Mouse (Mus musculus): ENCODE results near the gene Nav2. TPM values are rescaled to one million over a fixed set of nuclear protein-coding genes. Genes with fewer than 3 reads are reported as not detected.

Gene Nav2
- total RNA-seq, 2 experiments from 2014 or later = 94.6 to 122 TPM

GRCm38 (mm10) chr7:49520504-49520903 is 612.0 kb downstream of the Nav2 start:
- no peak for DNase-seq (ENCODE audit: low spot score in 2 of 2)
- intact Hi-C loops (cut with DNase I) = no loop called here

- intact Hi-C loops (cut with DNase I) = no loop called here
- no peak for DNase-seq (ENCODE audit: low spot score in 2 of 2)
Observed at GRCm38 (mm10) chr7:49521349-49521748, 612.8 kb downstream of the Nav2 start.

- no peak for DNase-seq (ENCODE audit: low spot score in 2 of 2)
- intact Hi-C loops (cut with DNase I) = no loop called here
Observed at GRCm38 (mm10) chr7:49521976-49522375, 613.5 kb downstream of the Nav2 start.

GRCm38 (mm10) chr7:49522411-49523114 is 614.0 kb downstream of the Nav2 start:
- DNase-seq (ENCODE audit: low spot score in 2 of 2) = no peak
- intact Hi-C loops (cut with DNase I) = no loop called here

- DNase-seq (ENCODE audit: low spot score in 2 of 2) = no peak
- intact Hi-C loops (cut with DNase I) = no loop called here
Observed at GRCm38 (mm10) chr7:49523115-49523445, 614.6 kb downstream of the Nav2 start.

GRCm38 (mm10) chr7:49523729-49524128 is 615.2 kb downstream of the Nav2 start:
- no peak for DNase-seq (ENCODE audit: low spot score in 2 of 2)
- intact Hi-C loops (cut with DNase I) = no loop called here

- intact Hi-C loops (cut with DNase I) = no loop called here
- DNase-seq (ENCODE audit: low spot score in 2 of 2) = no peak
Observed at GRCm38 (mm10) chr7:49525348-49526100, 617.0 kb downstream of the Nav2 start.

- intact Hi-C loops (cut with DNase I) = no loop called here
Observed at GRCm38 (mm10) chr7:49526101-49526499, 617.6 kb downstream of the Nav2 start.

GRCm38 (mm10) chr7:49527495-49527894 is 619.0 kb downstream of the Nav2 start:
- intact Hi-C loops (cut with DNase I) = no loop called here
- no peak for DNase-seq (ENCODE audit: low spot score in 2 of 2)

More at GRCm38 (mm10) chr7:49526101-49526499, 617.6 kb downstream of the Nav2 start:
- DNase-seq (ENCODE audit: low spot score in 2 of 2) = no peak

GRCm38 (mm10) chr7:49527925-49528324 is 619.4 kb downstream of the Nav2 start:
- no peak for DNase-seq (ENCODE audit: low spot score in 2 of 2)
- intact Hi-C loops (cut with DNase I) = no loop called here

GRCm38 (mm10) chr7:49529498-49529897 is 621.0 kb downstream of the Nav2 start:
- DNase-seq (ENCODE audit: low spot score in 2 of 2) = peak in 1 of 2 experiments; percentile 58
- intact Hi-C loops (cut with DNase I) = no loop called here

- DNase-seq (ENCODE audit: low spot score in 2 of 2) = no peak
- intact Hi-C loops (cut with DNase I) = no loop called here
Observed at GRCm38 (mm10) chr7:49533571-49533970, 625.1 kb downstream of the Nav2 start.

GRCm38 (mm10) chr7:49534208-49534607 is 625.7 kb downstream of the Nav2 start:
- DNase-seq (ENCODE audit: low spot score in 2 of 2) = no peak
- intact Hi-C loops (cut with DNase I) = no loop called here

- intact Hi-C loops (cut with DNase I) = no loop called here
- DNase-seq (ENCODE audit: low spot score in 2 of 2) = no peak
Observed at GRCm38 (mm10) chr7:49538360-49538759, 629.8 kb downstream of the Nav2 start.

- DNase-seq (ENCODE audit: low spot score in 2 of 2) = no peak
- intact Hi-C loops (cut with DNase I) = no loop called here
Observed at GRCm38 (mm10) chr7:49540181-49540580, 631.7 kb downstream of the Nav2 start.

GRCm38 (mm10) chr7:49542135-49542534 is 633.6 kb downstream of the Nav2 start:
- intact Hi-C loops (cut with DNase I) = no loop called here
- no peak for DNase-seq (ENCODE audit: low spot score in 2 of 2)

GRCm38 (mm10) chr7:49544775-49545705 is 636.5 kb downstream of the Nav2 start:
- intact Hi-C loops (cut with DNase I) = no loop called here
- DNase-seq (ENCODE audit: low spot score in 2 of 2) = no peak

GRCm38 (mm10) chr7:49545706-49546097 is 637.2 kb downstream of the Nav2 start:
- DNase-seq (ENCODE audit: low spot score in 2 of 2) = no peak
- intact Hi-C loops (cut with DNase I) = no loop called here

- no peak for DNase-seq (ENCODE audit: low spot score in 2 of 2)
- intact Hi-C loops (cut with DNase I) = no loop called here
Observed at GRCm38 (mm10) chr7:49548397-49548796, 639.9 kb downstream of the Nav2 start.

Data from left cerebral cortex, postnatal 14 days (tissue).